Mouse (Mus musculus) hindbrain, embryonic 14.5 days (tissue): ENCODE measurements around the gene Gm10490. TPM values are rescaled to one million over a fixed set of nuclear protein-coding genes. Genes with fewer than 3 reads are reported as not detected.
"Not testable (repeated sequence)": the region's sequence is repeated elsewhere in the genome, so short reads cannot be mapped to it uniquely, and the experiment has no call there.

Source experiments
- ATAC-seq: fragments of 200-750 bp; cut with Nextera tagmentation; 2 replicates; pipeline ENCODE4 v1.8.0; 2017; ENCODE audit warnings: moderate number of reproducible peaks, mild to moderate bottlenecking, moderate TSS enrichment, moderate library complexity; ENCODE audit not compliant: low FRiP score
- DNase-seq: peaks from one replicate; pipeline ENCODE4 v3.0.0-alpha.2; 2015; ENCODE audit warnings: low spot score
- H3K27ac ChIP-seq: fragments of 300-500 bp; sonication (generic); 2 replicates; pipeline ENCODE4 v1.5.1; 2014; ENCODE audit warnings: mild to moderate bottlenecking, moderate library complexity
- H3K27me3 ChIP-seq: fragments of 300-500 bp; sonication (generic); 2 replicates; pipeline ENCODE4 v1.6.1; 2014; ENCODE audit warnings: mild to moderate bottlenecking, low read length, mixed read lengths; ENCODE audit not compliant: control insufficient read depth, insufficient read depth
- H3K36me3 ChIP-seq: fragments of 300-500 bp; sonication (generic); replicated peaks from 2 replicates; pipeline ENCODE4 v1.6.1; 2014; ENCODE audit not compliant: control insufficient read depth, insufficient read depth
- H3K4me1 ChIP-seq: fragments of 300-500 bp; sonication (generic); replicated peaks from 2 replicates; pipeline ENCODE4 v1.6.1; 2014; ENCODE audit warnings: antibody characterized with exemption, low read length, mixed read lengths; ENCODE audit not compliant: control insufficient read depth, insufficient read depth
- H3K4me2 ChIP-seq: fragments of 300-500 bp; sonication (generic); replicated peaks from 2 replicates; pipeline ENCODE4 v1.6.1; 2014; ENCODE audit warnings: mild to moderate bottlenecking, moderate library complexity
- H3K4me3 ChIP-seq: fragments of 300-500 bp; sonication (generic); replicated peaks from 2 replicates; pipeline ENCODE4 v1.5.1; 2014; ENCODE audit warnings: mild to moderate bottlenecking, low read length
- H3K9ac ChIP-seq: fragments of 300-500 bp; sonication (generic); 2 replicates; pipeline ENCODE4 v1.6.1; 2014
- H3K9me3 ChIP-seq: fragments of 300-500 bp; sonication (generic); 2 replicates; pipeline ENCODE4 v1.6.1; 2016; ENCODE audit warnings: low read length; ENCODE audit not compliant: control insufficient read depth
- WGBS: fragments of 180-500 bp; shearing (Covaris S2); extraction: QIAGEN DNeasy Blood & Tissue Kit; methylation state at CpG from one replicate; pipeline ENCODE4 v1.1.7; 2014; 5-methylcytosine and 5-hydroxymethylcytosine counted together
- polyA plus RNA-seq: library from polyadenylated mRNA; unstranded; fragments of >200 nt; fragmentation: Nextera tagmentation; extraction: Ambion mirVana; gene quantifications from 2 replicates; pipeline ENCODE4 v1.2.1, GENCODE M21; 2014

The Gm10490 gene
- polyA plus RNA-seq, 1 experiment from 2014 or later = not detected

DNA sequence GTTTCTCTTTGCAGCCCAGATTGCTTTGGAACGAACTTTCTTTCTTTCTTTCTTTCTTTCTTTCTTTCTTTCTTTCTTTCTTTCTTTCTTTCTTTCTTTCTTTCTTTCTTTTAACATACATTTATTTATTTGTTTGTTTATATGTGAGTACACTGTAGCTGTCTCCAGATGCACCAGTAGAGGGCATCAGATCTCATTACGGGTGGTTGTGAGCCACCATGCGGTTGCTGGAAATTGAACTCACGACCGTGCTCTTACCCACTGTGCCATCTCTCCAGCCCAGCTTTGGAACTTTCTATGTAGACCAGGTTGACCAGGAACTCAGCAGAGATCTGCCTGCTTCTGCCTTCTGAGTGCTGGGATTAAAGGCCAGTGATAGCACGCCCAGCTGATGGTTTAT is 8.6 kb downstream of the Gm10490 start:
- DNase-seq, H3K4me3 ChIP-seq, H3K4me2 ChIP-seq, ATAC-seq, H3K9me3 ChIP-seq, H3K27ac ChIP-seq, H3K27me3 ChIP-seq, H3K36me3 ChIP-seq, H3K9ac ChIP-seq: not testable (repeated sequence)
- H3K4me1 ChIP-seq = 0 out of 2 replicates have a peak, but pooled peaks cover 12% of the 10 kb centered on the region
- WGBS = 77% methylated on average over 6 of the region's 6 CpGs

- Histone ChIP-seq H3K4me3 (peak within 1 kb of the TSS; percentile 51), H3K4me1 (0 out of 2 replicates have a peak, but pooled peaks cover 18% of the 10 kb centered on the region), H3K9me3 (no peaks in the 10 kb centered on the region), H3K27me3 (no peaks in the 10 kb centered on the region), H3K4me2 (peak within 1 kb of the TSS; percentile 68), H3K27ac (peak within 1 kb of the TSS; percentile 80), H3K36me3 (peaks cover 18% of the 10 kb centered on the region), H3K9ac (peak within 1 kb of the TSS; percentile 76)
- 22% methylated on average over 34 of the region's 40 CpGs for WGBS
- DNase-seq = peak; percentile 72
- peak; percentile 91 for ATAC-seq
Measured at GRCm38 (mm10) chrX:7919601-7920383, 10.4 kb downstream of the Gm10490 start, which contains the start of gene Pcsk1n. Gene Pcsk1n, plus strand, starts transcription at chrX:7919822.

- ATAC-seq = no peak
- peak overlapping the region; percentile 68 for H3K4me2 ChIP-seq
- no peak for DNase-seq
Measured at GRCm38 (mm10) chrX:7922032-7922431, 12.7 kb downstream of the Gm10490 start.

GRCm38 (mm10) chrX:7926266-7926665 is 16.9 kb downstream of the Gm10490 start:
- no peak for ATAC-seq
- Histone ChIP-seq H3K4me1 (0 out of 2 replicates have a peak, but pooled peaks cover 12% of the 10 kb centered on the region), H3K36me3 (peaks cover 20% of the 10 kb centered on the region), H3K27me3 (0 out of 2 replicates have a peak, but pooled peaks cover 13% of the 10 kb centered on the region), H3K9me3 (no peaks in the 10 kb centered on the region), H3K4me3 (no peak overlapping the region), H3K9ac (no peak overlapping the region), H3K27ac (no peak overlapping the region), H3K4me2 (no peak overlapping the region)
- 83% methylated on average over 6 of the region's 6 CpGs for WGBS
- no peak for DNase-seq

More at GRCm38 (mm10) chrX:7922032-7922431, 12.7 kb downstream of the Gm10490 start:
- H3K27ac ChIP-seq = peak overlapping the region; percentile 43; the same call in 1 of the 2 replicates
- peak overlapping the region; percentile 51 for H3K4me3 ChIP-seq
- 0 out of 2 replicates have a peak, but pooled peaks cover 18% of the 10 kb centered on the region for H3K4me1 ChIP-seq
- 16% methylated on average over 35 of the region's 48 CpGs for WGBS
- H3K27me3 ChIP-seq = 0 out of 2 replicates have a peak, but pooled peaks cover 11% of the 10 kb centered on the region
- peaks cover 19% of the 10 kb centered on the region for H3K36me3 ChIP-seq
- H3K9me3 ChIP-seq = no peaks in the 10 kb centered on the region
- peak overlapping the region; percentile 76 for H3K9ac ChIP-seq

GRCm38 (mm10) chrX:7927116-7927515 is 17.8 kb downstream of the Gm10490 start:
- Histone ChIP-seq H3K9ac (no peak overlapping the region), H3K27ac (no peak overlapping the region), H3K4me3 (no peak overlapping the region), H3K9me3 (no peaks in the 10 kb centered on the region), H3K4me2 (no peak overlapping the region), H3K36me3 (peaks cover 29% of the 10 kb centered on the region), H3K4me1 (0 out of 2 replicates have a peak, but pooled peaks cover 12% of the 10 kb centered on the region), H3K27me3 (0 out of 2 replicates have a peak, but pooled peaks cover 13% of the 10 kb centered on the region)
- ATAC-seq (no peak), DNase-seq (no peak)
- WGBS = 25% methylated on average over 10 of the region's 10 CpGs

GRCm38 (mm10) chrX:7928270-7928790 is 19.0 kb downstream of the Gm10490 start, which contains the start of gene Eras:
Gene Eras, minus strand, starts transcription at chrX:7928607.
- no peaks in the 10 kb centered on the region for H3K9me3 ChIP-seq
- peaks cover 27% of the 10 kb centered on the region for H3K36me3 ChIP-seq
- H3K4me1 ChIP-seq = 0 out of 2 replicates have a peak, but pooled peaks cover 2% of the 10 kb centered on the region
- no peak within 1 kb of the TSS for H3K4me2 ChIP-seq
- no peak for DNase-seq
- 0 out of 2 replicates have a peak, but pooled peaks cover 13% of the 10 kb centered on the region for H3K27me3 ChIP-seq
- ATAC-seq = no peak
- H3K9ac ChIP-seq = no peak within 1 kb of the TSS
- H3K27ac ChIP-seq = no peak within 1 kb of the TSS
- 12% methylated on average over 18 of the region's 19 CpGs for WGBS
- H3K4me3 ChIP-seq = no peak within 1 kb of the TSS

- ATAC-seq = no peak
- DNase-seq = no peak
- no peaks in the 10 kb centered on the region for H3K27me3 ChIP-seq
- peaks cover 34% of the 10 kb centered on the region for H3K36me3 ChIP-seq
- no peaks in the 10 kb centered on the region for H3K9me3 ChIP-seq
- 44% methylated on average over 11 of the region's 11 CpGs for WGBS
- no peak overlapping the region for H3K9ac ChIP-seq
- no peak overlapping the region for H3K4me3 ChIP-seq
- no peak overlapping the region for H3K4me2 ChIP-seq
- H3K4me1 ChIP-seq = no peaks in the 10 kb centered on the region
- H3K27ac ChIP-seq = no peak overlapping the region
Measured at GRCm38 (mm10) chrX:7936874-7937273, 27.5 kb downstream of the Gm10490 start.

GRCm38 (mm10) chrX:7937667-7938066 is 28.3 kb downstream of the Gm10490 start:
- H3K4me3 ChIP-seq = no peak overlapping the region
- no peak overlapping the region for H3K27ac ChIP-seq
- no peaks in the 10 kb centered on the region for H3K4me1 ChIP-seq
- H3K4me2 ChIP-seq = no peak overlapping the region
- H3K9me3 ChIP-seq = no peaks in the 10 kb centered on the region
- DNase-seq (no peak), ATAC-seq (no peak)
- WGBS = 93% methylated on average over 6 of the region's 6 CpGs
- no peak overlapping the region for H3K9ac ChIP-seq
- H3K27me3 ChIP-seq = no peaks in the 10 kb centered on the region
- H3K36me3 ChIP-seq = peaks cover 31% of the 10 kb centered on the region

GRCm38 (mm10) chrX:7945618-7946017 is 36.3 kb downstream of the Gm10490 start:
- ATAC-seq = no peak

More at GRCm38 (mm10) chrX:7945618-7946017, 36.3 kb downstream of the Gm10490 start:
- DNase-seq = no peak
- H3K36me3 ChIP-seq = peaks cover 6% of the 10 kb centered on the region
- H3K4me2 ChIP-seq = no peak overlapping the region
- H3K27ac ChIP-seq = no peak overlapping the region
- 78% methylated on average over 8 of the region's 8 CpGs for WGBS
- no peak overlapping the region for H3K9ac ChIP-seq
- no peaks in the 10 kb centered on the region for H3K9me3 ChIP-seq
- H3K4me3 ChIP-seq = no peak overlapping the region
- no peaks in the 10 kb centered on the region for H3K27me3 ChIP-seq
- no peaks in the 10 kb centered on the region; the same call in 1 of the 2 replicates for H3K4me1 ChIP-seq
